Mouse (Mus musculus) monocyte, adult 2 months (primary cell): ENCODE measurements around the gene Aldh4a1.

ENCODE experiments used
- DNase-seq, 2 experiments: peaks; one replicate each; pipeline ENCODE4 v3.0.0; 2022; ENCODE audit warnings: low spot score in 2 of 2, low read depth in 1 of 2

The Aldh4a1 gene

DNA sequence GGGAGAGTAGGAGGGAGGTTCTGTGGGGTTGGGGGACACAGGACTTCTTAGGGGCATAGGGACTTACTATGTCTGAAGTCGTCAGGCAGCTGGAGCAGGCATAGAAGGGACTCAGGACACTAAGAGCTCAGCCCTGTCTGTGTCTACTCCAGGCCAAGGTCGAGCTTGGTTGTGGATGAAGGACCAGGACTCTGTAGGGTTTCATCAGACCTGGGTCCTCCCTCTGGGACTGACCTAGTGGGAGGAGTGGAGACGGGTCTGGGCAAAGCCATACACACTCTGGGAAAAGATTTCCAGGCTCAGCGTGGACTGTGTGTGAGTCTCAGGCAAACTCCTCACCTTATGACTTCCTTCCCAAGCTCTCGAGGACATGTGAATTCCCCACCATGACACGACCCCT, 2.9 kb upstream of the Aldh4a1 start:
- no peak for DNase-seq

DNA sequence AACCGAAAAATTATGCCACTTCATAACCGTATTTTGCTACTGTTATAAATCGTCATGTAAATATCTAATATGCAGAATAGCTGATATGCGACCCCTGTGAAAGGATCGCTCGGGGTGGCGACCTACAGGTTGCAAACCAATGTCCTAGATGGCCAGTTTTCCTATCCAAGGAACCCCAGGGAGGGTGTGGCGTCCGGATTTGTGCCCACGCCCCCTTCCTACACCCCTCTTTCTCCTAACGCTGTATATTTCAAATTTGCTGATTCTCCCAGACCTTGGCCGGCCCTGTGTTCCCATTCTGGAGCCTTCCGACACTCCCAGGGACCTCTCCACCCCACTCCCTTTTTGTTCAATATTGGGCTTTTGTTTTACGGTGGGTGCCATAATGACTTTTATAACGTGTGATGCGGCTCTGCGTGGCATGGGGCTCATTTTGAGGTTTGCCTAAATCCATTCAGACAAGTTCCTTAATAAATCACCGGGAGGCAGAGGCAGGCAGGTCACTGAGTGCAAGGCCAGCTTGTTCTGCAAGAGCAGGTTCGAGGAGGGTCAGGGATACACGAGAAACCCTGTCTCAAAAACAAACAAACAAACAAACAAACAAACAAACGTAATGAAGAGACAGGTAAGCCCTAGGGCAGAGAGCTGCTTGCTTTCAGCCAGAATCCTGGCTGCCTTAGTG, 909 bp downstream of the Aldh4a1 start:
- no peak for DNase-seq

DNA sequence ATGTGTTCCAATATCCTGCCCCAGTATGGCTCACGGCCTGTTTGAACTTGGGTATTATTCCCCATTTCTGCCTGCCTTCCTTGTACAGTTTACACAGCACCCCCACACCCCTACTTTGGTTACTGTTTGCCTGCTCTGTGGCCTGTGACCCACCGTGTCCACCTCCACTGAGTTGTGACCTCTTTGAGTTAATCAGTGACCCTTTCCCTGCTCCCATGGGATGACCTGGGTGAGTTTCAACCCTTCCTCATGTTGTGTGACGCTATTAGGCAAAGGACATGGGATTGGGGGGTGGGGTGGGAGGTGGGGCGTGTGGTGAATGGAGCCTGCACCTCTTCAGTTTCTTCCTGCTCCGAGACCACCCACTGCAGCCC, 1.4 kb downstream of the Aldh4a1 start:
- no peak for DNase-seq

DNA sequence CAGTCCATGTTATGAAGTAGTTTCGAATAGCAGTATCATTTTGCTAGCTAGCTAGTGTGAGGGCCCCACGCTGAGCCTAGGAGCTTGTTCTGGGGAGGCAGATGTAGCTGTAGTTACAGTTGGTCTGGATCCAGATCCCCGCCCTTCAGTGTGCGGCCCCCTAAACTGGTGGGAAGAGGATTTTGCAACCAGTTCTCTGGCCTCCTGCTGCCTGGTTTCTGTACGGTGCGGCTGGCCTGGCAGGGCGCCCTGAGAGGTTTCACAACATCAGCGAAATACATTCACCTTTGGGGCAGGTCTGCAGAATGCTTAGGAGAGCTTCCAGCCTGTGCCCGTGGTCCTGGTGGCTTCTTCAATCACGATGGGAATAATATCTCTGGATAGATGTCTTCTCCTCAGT, 2.0 kb downstream of the Aldh4a1 start:
- no peak for DNase-seq

DNA sequence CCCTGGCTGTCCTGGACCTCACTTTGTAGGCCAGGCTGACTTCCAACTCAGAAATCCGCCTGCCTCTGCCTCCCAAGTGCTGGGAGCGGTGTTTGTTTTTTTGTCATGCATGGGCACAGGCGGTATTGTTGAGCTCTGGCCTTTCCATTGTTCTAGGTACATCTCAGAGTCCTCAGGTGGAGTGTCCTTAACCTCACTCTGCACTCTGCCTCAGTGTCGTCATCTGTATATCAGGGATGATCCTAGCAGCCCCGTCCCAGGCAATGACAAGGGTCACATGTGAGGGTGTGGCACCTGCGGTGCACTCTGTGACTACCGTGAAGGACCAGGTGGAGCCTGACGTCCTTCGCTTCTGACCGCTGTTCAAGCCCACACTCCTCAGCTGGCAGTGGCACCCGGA, 4.7 kb downstream of the Aldh4a1 start:
- DNase-seq: no peak

DNA sequence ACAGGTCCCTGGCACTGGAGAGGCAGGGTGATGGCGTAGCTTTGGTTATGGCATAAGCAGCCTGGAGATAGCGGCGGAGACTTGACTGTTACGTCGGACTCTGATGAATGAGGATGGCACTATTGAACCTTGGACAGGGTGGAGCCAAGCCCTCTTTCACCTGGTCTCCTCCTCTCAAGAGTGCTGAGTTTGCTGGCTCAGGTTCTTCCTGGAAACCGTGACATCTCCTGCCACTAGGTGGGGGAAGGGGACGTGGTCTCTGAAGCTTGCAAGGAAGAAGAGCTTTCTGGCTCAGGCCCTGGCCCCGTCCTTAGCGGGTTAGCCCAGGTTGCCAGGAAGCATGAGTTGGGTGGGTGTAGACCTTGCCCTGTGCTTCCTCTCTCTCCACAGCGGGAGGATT, 7.5 kb downstream of the Aldh4a1 start:
- DNase-seq: no peak

DNA sequence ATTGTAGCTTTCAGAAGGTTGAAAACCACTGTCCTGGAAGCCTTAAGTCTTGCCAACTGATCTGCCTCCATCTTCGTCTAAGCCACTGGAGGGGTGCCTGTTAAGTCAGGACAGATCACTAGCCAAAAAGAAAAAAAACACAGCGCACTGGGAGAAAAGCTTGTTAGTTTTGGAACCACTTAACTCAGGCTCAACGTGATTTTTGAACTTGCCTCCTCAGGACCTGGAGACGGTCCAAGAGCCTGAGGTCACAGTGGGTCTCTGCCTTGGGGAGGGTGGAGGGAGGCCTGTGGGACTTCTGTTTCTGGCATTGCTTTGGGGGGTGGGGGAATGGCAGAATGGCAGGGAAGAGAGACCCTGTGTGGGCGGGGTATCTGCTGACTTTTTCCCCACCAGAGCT, 8.5 kb downstream of the Aldh4a1 start:
- no peak for DNase-seq

DNA sequence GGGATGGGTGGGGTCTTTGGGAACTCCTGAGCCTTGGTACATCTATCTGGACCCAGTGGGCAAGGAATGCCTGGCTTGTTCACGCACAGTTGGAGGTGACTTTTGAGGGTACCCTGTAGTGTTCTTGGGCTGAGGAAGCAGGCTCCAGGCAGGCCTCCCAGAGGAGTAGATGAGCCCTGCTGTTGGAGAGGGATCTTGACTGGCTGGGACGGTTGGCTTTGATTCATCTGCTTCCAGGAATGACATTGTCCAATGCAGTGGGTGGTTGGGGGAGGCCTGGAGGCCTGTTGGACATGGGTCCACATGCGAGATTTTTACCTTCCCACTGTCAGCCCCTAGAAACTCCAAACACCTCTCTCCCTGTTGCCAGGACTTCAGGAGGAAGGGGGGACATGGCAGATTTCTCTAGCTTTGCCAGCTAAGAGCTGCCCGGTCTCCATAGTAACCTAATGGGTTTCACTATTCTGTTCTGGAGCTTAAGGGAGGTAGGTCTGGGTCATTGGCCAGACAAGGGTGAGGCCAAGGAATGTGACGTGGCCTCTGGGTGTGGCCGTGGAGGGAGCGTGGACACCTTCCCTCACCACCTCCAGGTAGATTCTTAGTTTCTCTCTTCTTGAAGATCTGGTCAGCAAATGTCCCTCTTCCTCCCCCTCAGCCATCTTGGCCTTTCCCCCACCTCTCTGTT, 9.0 kb downstream of the Aldh4a1 start:
- DNase-seq: no peak

DNA sequence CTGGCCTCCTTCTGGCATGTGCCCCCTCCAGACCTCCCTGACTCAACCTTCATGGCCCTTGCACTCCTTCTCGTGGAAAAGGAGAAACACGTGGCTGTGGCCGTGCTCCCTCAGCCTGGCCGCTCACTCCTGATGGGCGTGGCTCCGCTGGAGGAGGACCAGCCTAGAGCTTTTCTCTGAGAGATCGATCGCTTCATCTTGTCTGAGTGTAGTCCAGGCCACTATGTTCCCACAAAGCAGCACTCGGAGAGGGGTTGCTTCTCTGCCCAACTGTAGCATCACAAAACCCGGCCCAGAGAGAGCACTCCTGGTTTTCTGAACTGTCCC, 9.6 kb downstream of the Aldh4a1 start:
- DNase-seq: no peak

DNA sequence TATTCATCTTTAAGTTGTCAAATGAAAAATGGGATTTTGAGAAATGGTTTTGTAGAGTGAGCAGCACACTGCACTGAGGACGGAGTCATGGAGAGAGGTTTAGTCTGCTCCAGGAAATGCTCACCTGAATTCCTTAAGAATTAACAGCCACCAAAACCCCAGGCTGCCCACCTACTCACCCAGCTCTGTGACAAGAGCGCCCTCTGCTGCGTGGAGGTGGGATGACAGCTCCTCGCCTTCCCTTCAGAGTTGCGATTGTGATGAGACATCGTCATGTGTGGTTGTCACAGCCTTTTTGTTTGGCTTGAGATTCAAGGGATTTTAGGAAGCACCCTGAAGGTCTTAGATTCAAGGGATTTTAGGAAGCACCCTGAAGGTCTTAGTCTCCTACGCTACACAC, 13.7 kb downstream of the Aldh4a1 start:
- DNase-seq: peak in 1 of 2 experiments; percentile 43

DNA sequence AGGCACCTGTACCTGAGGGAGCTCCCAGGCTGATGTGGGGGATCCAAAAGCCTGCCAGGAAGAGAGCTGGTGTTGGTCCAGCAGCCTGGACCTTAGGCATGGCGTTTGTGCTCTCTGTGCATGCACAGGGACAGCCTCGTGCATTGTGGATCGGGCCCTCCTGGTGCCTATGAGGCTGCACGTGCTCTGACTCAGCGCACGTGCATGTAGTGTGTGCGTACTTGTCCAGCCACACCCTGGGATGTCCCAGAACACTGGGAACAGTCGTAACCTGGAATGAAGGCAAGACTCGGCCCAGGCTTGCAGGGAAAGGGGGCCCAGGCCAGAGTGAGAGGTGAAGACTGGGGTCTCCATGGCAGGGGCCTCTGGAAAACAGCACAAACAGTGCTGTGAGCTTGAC, 15.2 kb downstream of the Aldh4a1 start:
- DNase-seq: no peak

DNA sequence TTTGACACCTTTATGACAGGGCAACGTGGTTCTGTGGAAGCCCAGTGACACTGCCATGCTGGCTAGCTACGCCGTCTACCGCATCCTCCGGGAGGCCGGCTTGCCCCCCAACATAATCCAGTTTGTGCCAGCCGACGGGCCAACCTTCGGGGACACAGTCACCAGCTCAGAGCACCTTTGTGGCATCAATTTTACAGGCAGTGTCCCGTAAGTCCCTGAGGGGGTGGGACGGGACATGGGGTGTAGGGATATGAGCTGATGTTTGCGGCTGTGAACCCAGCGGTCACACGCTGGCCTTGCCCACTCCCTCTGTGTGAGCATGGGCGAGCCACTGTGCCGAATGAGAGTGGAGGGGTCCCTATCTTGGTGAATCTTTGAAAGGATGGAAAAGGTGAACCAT, 15.7 kb downstream of the Aldh4a1 start:
- no peak for DNase-seq

DNA sequence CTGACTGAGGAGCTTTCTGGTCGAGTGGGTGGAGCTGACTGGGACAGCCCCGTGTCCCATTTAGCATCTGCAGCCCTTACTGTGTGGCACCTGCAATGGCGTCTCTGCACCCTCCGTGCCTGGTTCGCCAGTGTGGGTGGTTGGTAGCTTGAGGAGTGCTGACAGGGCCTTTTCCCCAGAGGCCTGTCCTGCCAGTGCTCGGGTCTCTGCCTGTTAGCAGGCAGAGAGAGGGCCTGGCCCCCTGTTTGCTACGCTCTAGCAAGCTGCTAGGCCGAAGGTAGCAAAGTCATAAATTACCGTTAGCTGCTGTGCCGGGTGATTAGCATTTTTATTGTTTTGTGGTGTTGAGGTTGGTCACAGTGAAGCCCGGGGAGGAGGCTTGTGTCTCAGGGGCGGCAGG, 17.1 kb downstream of the Aldh4a1 start:
- no peak for DNase-seq

DNA sequence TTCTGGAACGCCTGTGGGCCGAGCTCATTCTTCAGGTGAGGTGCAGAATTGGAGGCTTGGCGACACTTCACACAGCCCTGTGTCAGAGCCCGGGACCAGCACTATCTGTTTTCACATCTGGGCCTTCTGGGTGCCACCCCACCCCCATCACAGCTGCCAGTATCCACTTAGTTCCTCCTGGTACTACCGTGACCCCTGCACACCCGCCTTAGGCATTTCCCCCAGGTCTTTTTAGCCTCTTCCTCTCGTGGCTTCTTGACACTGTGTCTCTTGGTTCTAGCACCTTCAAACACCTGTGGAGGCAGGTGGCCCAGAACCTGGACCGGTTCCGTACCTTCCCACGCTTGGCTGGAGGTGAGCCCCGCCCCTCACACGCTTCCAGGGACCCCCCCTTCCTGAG, 17.7 kb downstream of the Aldh4a1 start:
- no peak for DNase-seq

DNA sequence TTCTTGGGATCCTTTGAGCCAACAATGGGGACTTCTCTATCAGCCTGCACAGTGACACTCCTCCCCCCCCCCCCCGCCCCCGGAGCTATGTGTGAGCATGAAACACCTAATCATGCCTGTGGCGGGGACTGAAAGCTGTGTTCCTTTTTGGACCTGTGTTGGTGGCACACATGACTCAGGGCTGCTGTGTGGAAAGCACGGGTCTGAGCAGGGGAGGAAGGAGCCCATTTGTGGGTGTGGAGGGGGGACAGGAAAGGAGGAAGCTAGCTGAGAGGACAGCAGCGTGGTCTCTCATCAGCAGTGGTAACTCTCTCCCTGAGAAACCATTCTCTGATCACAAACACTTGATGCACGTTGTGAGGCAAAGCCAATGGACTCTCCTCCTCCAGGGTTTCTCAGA, 18.1 kb downstream of the Aldh4a1 start:
- no peak for DNase-seq

DNA sequence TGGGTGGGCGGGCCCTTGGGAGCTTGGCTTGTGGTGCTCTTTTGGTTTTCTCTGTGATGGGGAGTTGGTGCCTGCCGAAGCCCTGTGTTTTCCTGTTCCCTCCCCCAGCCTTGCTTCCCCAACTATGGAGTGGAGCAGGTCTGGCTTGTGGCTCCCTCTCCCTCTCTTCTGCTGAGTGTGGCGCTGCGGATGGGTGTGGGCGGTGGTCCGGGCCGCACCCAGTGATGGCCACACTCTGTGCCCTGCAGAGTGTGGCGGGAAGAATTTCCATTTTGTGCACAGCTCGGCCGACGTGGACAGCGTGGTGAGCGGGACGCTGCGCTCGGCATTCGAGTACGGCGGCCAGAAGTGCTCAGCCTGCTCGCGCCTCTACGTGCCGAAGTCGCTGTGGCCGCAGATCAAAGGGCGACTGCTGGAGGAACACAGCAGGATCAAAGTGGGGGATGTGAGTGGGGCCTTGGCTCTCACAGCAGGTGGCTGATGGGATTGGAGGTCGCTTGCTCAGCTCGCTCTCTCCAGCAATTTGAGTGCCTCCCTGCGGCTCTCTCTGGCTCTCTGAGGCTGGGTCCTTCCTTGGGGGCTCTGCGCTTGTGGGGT, 19.3 kb downstream of the Aldh4a1 start:
- no peak for DNase-seq

DNA sequence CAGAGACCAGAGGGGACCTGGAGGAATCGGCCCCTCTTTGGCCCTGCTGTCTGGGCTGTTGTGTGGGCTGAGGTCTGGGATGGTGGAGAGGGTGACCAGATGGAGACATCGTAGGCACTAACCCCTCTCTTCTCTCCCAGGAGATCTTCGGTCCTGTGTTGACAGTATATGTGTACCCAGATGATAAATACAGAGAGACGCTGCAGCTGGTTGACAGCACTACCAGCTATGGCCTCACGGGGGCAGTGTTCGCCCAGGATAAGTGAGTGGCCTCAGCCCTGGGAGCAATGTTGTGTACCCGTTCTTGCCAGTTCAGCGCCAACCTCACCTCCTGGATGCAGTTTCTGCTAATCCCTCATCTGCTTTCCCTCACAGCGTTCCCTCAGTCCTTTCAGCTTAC, 21.3 kb downstream of the Aldh4a1 start:
- DNase-seq: peak in 1 of 2 experiments; percentile 39

DNA sequence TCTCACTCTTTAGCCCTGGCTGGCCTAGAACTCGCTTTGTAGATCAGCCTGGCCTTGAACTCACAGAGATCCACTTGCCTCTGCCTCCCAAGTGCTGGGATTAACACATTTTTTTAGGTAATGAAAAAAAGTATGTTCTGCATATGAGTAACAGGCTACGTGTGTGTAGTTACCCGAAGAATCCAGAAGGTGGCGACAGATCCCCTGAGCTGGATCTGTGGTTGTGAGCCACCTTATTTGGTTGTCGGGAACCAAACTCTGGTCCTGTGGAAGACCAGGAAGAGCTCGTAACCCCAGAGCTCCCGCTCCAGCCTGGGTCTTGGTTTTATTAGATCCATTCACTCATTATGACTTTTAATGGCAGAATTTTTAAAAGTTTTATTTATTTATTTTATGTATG, 24.2 kb downstream of the Aldh4a1 start:
- no peak for DNase-seq

DNA sequence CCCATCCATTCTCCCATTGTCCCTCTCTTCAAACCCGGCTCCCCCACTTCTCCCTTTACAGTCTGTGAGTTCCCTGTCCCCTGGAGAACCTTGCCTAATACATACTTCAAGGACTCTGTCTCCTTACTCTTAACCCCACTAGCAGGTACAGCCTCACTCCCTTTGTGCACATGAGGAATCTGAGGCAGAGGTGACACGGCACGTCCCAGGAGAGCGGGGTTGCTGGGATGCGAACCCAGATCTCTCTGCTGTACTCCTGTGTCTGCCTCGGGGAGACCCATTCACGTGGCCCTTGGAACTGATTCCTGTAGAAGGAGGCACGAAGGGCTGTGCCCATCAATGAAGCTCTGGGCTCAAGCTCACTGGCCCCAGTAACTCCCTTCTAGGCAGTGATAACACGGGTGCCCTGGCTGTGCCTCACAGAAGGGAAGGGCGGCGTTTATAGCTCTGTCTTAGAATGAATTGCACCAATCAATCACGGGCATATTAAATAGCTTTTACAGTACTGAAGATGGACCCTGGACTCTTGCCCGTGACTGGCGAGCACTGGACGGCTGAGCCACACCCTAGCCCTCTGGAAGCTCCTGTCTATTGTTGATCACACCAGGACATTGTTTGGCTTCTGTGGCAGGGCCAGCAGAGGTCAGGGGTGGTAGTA, 27.5 kb downstream of the Aldh4a1 start:
- no peak for DNase-seq

DNA sequence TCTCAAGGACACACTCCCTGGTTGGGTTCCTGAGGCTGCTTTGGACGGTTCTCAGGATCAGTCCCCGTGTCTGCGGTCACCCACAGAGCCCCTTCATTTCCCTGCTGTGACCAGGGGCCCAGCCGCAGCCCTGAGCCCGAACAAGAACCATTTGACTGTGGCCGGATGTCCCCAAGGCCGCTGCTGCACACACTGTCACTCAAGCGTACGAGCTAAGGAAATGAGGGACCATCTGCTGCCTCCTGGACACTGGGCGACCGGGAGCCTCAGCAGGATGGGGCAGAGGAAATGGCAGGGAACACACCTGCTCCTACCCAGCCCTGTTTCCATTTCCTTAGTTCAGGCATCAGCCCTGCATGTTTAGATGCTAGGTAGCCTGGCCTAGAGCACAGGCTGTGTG, 28.2 kb downstream of the Aldh4a1 start:
- DNase-seq: no peak

DNA sequence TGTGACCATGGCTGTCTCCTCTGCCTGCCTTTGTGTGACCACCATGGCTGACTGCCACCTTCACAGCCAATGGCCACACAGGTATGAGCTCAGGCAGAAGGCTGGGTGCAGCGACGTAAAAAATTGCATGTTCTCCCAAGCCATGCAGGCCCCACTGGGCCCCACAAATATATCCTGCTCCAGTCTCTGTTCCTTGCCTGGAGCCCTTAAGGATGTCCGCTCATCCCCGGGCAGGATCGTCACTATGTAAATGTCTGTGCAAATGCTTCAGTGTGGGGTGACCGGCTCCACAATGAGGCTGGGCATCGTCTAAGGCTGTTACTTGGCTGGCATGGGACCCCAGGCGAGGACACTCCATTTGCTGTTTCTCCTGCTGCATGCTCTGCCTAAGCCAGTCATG, 30.6 kb downstream of the Aldh4a1 start, which contains the start of gene Tas1r2:
Gene Tas1r2 (plus strand): TSS at position 301 of the 400 bp plus-strand sequence.
- DNase-seq: no peak

DNA sequence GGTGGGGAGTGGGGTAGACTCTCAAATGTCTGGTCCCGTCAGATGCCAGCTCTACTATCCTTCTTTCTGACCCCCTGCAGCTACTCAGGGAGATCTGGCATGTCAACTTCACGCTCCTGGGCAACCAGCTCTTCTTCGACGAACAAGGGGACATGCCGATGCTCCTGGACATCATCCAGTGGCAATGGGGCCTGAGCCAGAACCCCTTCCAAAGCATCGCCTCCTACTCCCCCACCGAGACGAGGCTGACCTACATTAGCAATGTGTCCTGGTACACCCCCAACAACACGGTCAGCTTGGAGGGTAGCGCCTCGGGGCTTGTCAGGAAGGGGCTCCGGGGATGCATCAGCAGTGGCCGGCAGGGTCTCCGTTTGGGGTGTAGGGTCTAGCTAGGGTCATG, 39.2 kb downstream of the Aldh4a1 start:
- DNase-seq: no peak
